Mouse (Mus musculus): ENCODE data around the gene Elk4.

The Elk4 gene

DNA sequence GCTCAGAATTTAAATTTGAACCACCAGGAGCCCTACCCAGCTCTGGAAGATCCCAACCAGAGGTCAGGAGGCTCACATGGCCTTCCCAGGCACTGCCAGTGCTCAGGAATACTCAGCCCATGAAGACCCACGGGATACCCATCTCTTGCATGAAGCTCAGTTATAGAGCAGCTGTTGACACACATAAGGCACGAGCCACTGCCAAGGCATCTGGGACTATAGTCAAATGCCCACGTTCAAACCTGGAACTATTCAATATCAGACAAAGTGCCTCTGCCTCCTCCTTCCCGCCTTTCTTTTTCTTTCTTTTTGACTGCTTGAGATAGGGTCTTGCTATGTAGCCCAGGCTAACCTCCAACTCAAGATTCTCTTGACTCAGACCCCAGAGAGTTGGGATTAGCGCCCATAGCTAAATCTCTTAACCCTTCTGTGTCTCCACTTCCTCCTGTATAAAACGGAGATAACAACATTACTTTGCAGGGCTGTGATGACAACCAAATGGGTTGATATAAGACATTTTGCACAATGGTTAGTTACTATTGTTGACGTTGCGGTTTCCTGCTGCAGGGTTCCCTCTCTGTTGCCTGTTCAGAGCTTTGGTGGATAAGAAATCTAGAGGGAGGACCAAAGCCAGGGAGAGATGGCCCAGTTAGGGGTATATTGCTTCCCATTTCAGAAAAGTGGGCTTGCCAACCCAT is 58.2 kb downstream of the Elk4 start:
- DNase-seq (ENCODE audit: low spot score in 2 of 2) = no peak

DNA sequence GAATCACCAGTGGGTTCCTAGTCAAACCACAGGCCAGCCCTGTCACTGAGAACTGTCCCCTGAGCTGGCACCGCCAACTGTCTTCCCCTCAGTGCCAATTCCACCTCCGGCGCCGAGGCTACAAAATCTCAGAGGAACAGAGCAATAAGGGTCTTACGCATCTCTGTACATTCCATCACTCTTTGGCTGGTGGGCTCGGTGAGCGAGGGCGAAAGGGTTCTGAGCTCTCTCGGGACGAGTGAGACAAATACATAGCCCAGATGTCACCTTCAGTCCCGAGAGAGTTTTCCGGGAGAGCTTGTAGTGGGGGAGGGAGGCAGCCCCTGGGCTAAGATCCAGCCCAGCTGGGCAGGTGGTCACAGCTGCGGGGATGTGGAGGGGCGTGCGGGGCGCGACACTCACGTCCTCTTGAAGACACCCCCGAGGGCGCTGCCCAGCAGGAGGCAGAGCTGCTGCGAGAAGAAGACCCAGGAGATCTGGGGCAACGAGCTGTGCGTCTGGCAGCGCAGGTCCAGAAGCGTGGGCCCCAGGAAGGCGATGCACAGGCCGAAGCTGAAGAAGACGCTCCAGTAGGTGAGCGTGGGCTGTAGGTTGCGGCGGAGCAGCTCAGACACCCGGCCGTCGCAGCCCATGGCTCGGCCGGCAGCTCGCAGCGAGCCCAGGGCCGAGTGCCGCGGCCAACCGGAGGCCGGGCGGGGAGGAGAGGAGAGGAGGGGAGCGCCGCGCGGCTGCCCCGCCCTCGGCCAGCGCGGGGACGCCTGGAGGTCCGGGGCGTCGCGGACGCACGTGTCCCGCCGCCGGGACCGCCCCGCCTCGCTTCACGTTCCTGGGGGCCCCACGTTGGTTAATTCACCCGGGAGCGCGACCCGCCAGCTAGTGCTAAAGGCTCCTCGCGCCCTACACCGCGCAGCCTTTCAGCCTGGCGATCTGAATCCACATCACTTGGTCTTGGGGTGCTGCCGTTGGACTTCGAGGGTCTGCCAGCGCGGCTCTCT is 60.2 kb downstream of the Elk4 start, which contains the start of gene Mfsd4a:
TSS of gene Mfsd4a (minus strand) at position 802 of the 995 bp plus-strand sequence.
- peak; percentile 39 to 40 for DNase-seq (ENCODE audit: low spot score in 2 of 2)

DNA sequence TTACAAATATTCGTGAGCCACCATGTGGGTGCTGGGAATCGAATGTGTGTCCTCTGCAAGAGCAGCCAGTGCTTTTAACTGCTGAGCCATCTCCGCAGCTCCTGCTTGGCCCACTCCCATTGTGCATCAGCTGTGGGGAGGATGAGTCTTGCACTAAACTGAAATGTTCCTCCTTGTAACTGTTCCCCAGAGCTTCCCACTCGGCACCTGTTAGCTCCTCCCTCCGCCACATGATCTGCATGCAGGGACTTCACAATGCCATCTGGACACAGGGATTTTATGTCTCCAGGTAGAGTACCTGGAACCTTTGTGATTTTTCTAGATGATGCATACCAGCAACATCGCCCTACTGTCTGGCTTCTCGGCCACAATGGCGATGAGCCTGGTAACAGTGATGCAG is 62.0 kb downstream of the Elk4 start:
- DNase-seq (ENCODE audit: low spot score in 2 of 2) = no peak

DNA sequence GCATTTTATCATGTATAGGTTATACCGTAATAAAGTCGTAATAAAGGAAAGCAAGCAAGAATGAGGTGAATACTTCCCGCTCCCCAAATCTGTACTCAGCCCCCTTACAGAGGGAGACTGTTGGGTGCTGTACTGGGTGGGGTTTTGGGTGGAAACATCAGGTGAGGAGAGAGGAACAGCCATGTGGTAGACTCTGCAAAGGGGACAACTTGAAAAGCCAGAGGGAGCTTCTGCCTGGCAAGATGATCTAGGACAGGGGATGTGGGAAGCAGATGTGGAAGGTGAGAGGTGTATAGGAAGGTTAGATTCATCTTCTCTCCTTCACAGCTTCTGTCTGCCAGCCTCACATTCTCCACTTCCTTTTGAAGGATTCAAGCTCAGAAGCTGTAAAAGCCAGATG is 63.3 kb downstream of the Elk4 start:
- no peak for DNase-seq (ENCODE audit: low spot score in 2 of 2)

DNA sequence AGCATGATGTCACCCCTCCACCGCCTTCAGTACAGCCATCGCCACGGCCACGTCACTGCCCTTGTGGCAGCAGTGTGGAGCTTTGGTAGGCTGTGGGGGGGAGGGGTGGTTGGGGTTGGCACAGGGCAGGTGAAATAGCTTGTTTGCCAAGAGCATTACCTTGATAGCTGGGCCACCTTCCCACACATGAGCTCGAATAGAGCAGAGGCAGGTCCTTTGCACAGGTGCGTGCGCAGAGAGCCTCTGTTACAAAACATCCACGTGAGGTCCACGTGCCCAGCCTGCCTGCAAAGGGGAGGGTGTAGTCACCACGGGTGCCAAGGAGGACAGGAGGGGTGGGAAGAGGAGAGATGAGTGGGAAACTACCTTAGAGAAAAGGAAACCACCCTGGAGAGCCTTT is 68.2 kb downstream of the Elk4 start:
- no peak for DNase-seq (ENCODE audit: low spot score in 2 of 2)

DNA sequence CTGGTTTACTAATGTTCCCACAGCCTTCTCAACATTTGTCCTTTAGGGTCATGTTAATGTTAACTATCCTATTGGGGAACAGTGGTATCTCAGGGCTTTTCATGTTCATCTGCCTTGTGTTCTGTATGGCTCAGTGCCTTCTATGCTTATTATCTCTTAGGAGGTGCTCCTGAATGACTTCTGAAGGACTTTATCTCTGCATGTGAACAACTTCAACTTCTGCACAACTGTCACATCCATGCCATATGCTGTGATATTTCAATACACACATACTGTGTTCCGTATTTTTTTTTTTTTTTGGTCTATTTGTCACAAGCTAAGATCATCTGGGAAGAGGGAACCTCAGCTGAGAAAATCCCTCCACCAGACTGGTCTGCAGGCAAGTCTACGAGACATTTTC is 71.0 kb downstream of the Elk4 start:
- DNase-seq (ENCODE audit: low spot score in 2 of 2) = no peak

Data from thymus, postnatal 10 days (tissue).